Mouse (Mus musculus): ENCODE results near the gene Celsr1. TPM values are rescaled to one million over a fixed set of nuclear protein-coding genes. Genes with fewer than 3 reads are reported as not detected.
"Not testable (repeated sequence)": the region's sequence is repeated elsewhere in the genome, so short reads cannot be mapped to it uniquely, and the experiment has no call there.

The Celsr1 gene
- total and polyA plus RNA-seq, 3 experiments = 4.5 to 5.2 (median 5.0) TPM

GRCm38 (mm10) chr15:85889235-85889634 is 144.3 kb downstream of the Celsr1 start:
- no peak for DNase-seq
- Histone ChIP-seq H3K79me2 (replicated peaks; ENCODE audit: control insufficient read depth, insufficient read depth, low read length) (no peaks in the 10 kb centered on the region), H3K4me3 (no peak overlapping the region), H3K27me3 (ENCODE audit: control insufficient read depth, insufficient read depth, low read length) (no peaks in the 10 kb centered on the region), H3K4me1 (ENCODE audit: control insufficient read depth, insufficient read depth, low read length) (no peaks in the 10 kb centered on the region), H3K36me3 (ENCODE audit: control insufficient read depth, insufficient read depth, low read length) (no peaks in the 10 kb centered on the region), H3K27ac (no peak overlapping the region), H3K9ac (ENCODE audit: low read depth, low read length) (no peak overlapping the region)
- intact Hi-C loops (cut with DNase I) = no loop called here
- TF ChIP-seq EP300 (IDR thresholded peaks at IDR 0.05; ENCODE audit: insufficient read depth, low read depth, low read length) = no peak
- TF ChIP-seq CTCF (IDR thresholded peaks at IDR 0.05) = no peak
- no peak for TF ChIP-seq POLR2A (IDR thresholded peaks at IDR 0.05; ENCODE audit: insufficient read depth, low read depth, low read length)
- WGBS = 78% methylated on average over 4 of the region's 4 CpGs

- Histone ChIP-seq H3K27me3 (ENCODE audit: control insufficient read depth, insufficient read depth, low read length) (no peaks in the 10 kb centered on the region), H3K4me3 (no peak overlapping the region), H3K36me3 (ENCODE audit: control insufficient read depth, insufficient read depth, low read length) (no peaks in the 10 kb centered on the region), H3K79me2 (replicated peaks; ENCODE audit: control insufficient read depth, insufficient read depth, low read length) (no peaks in the 10 kb centered on the region), H3K27ac (no peak overlapping the region), H3K4me1 (ENCODE audit: control insufficient read depth, insufficient read depth, low read length) (no peaks in the 10 kb centered on the region), H3K9ac (ENCODE audit: low read depth, low read length) (no peak overlapping the region)
- intact Hi-C loops (cut with DNase I) = no loop called here
- DNase-seq = no peak
- no peak for TF ChIP-seq POLR2A (IDR thresholded peaks at IDR 0.05; ENCODE audit: insufficient read depth, low read depth, low read length)
- TF ChIP-seq EP300 (IDR thresholded peaks at IDR 0.05; ENCODE audit: insufficient read depth, low read depth, low read length) = no peak
- no peak for TF ChIP-seq CTCF (IDR thresholded peaks at IDR 0.05)
- WGBS = 54% methylated on average over 5 of the region's 5 CpGs
These were observed 148.0 kb downstream of the Celsr1 start for GRCm38 (mm10) chr15:85885606-85886005.

GRCm38 (mm10) chr15:85879498-85879895 is 154.1 kb downstream of the Celsr1 start:
- H3K9ac ChIP-seq (ENCODE audit: low read depth, low read length) = peak overlapping the region; percentile 93
- no peaks in the 10 kb centered on the region for H3K36me3 ChIP-seq (ENCODE audit: control insufficient read depth, insufficient read depth, low read length)
- intact Hi-C loops (cut with DNase I) = loop anchor here (2.0 kb wide), 2 partner anchors 19 to 69 kb away; partner anchors contain the start of gene Cdpf1
- TF ChIP-seq EP300 (IDR thresholded peaks at IDR 0.05; ENCODE audit: insufficient read depth, low read depth, low read length) (no peak), POLR2A (IDR thresholded peaks at IDR 0.05; ENCODE audit: insufficient read depth, low read depth, low read length) (no peak), CTCF (IDR thresholded peaks at IDR 0.05) (no peak)
- H3K27me3 ChIP-seq (ENCODE audit: control insufficient read depth, insufficient read depth, low read length) = no peaks in the 10 kb centered on the region
- H3K27ac ChIP-seq = peak overlapping the region; percentile 94
- no peaks in the 10 kb centered on the region for H3K79me2 ChIP-seq (replicated peaks; ENCODE audit: control insufficient read depth, insufficient read depth, low read length)
- 1% methylated on average over 18 of the region's 18 CpGs for WGBS
- peak overlapping the region; percentile 92 for H3K4me3 ChIP-seq
- peaks cover 3% of the 10 kb centered on the region; the same call in 1 of the 2 replicates for H3K4me1 ChIP-seq (ENCODE audit: control insufficient read depth, insufficient read depth, low read length)
- DNase-seq = no peak

GRCm38 (mm10) chr15:85878848-85879497 is 154.6 kb downstream of the Celsr1 start, which contains the start of gene Trmu:
Gene Trmu (plus strand): TSS chr15:85879312.
- intact Hi-C loops (cut with DNase I) = loop anchor here (2.0 kb wide), 2 partner anchors 18 to 68 kb away; partner anchors contain the start of gene Cdpf1

GRCm38 (mm10) chr15:85877336-85877735 is 156.2 kb downstream of the Celsr1 start:
- H3K9ac ChIP-seq (ENCODE audit: low read depth, low read length) = no peak overlapping the region
- intact Hi-C loops (cut with DNase I) = no loop called here
- TF ChIP-seq POLR2A (IDR thresholded peaks at IDR 0.05; ENCODE audit: insufficient read depth, low read depth, low read length) (no peak), EP300 (IDR thresholded peaks at IDR 0.05; ENCODE audit: insufficient read depth, low read depth, low read length) (no peak), CTCF (IDR thresholded peaks at IDR 0.05) (no peak)

More at GRCm38 (mm10) chr15:85878848-85879497, 154.6 kb downstream of the Celsr1 start, which contains the start of gene Trmu:
- Histone ChIP-seq H3K9ac (ENCODE audit: low read depth, low read length) (peak within 1 kb of the TSS; percentile 93), H3K27me3 (ENCODE audit: control insufficient read depth, insufficient read depth, low read length) (no peaks in the 10 kb centered on the region), H3K27ac (peak within 1 kb of the TSS; percentile 94), H3K4me1 (ENCODE audit: control insufficient read depth, insufficient read depth, low read length) (peaks cover 3% of the 10 kb centered on the region; the same call in 1 of the 2 replicates), H3K79me2 (replicated peaks; ENCODE audit: control insufficient read depth, insufficient read depth, low read length) (no peaks in the 10 kb centered on the region), H3K36me3 (ENCODE audit: control insufficient read depth, insufficient read depth, low read length) (no peaks in the 10 kb centered on the region), H3K4me3 (peak within 1 kb of the TSS; percentile 92)
- TF ChIP-seq EP300 (IDR thresholded peaks at IDR 0.05; ENCODE audit: insufficient read depth, low read depth, low read length) (peak; percentile 60; the same call in 1 of the 2 replicates), POLR2A (IDR thresholded peaks at IDR 0.05; ENCODE audit: insufficient read depth, low read depth, low read length) (peak; percentile 83), CTCF (IDR thresholded peaks at IDR 0.05) (peak; percentile 81)
- peak; percentile 89 to 92 for DNase-seq
- WGBS = under 1% methylated on average over 50 of the region's 50 CpGs

DNA sequence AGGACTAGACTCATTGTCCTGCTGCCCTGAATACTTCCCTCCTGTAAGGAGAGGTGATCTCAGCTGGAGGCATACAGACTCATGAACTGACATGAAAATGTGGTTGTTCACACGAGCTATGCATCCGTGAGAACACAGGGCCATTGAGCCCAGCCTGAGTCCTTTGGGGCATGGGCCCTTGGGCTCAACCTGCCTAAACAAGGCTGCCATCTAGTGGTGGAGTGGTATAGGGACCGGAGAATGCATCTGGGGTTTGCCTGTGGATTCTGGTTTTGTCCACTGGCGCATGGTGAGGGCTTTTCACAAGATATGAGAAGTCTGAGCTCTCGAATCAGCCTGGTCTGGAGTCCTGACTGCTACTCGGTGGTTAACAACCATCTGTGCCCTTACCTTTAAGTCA is 165.9 kb downstream of the Celsr1 start:
- Histone ChIP-seq H3K4me1 (ENCODE audit: control insufficient read depth, insufficient read depth, low read length) (no peaks in the 10 kb centered on the region), H3K4me3 (no peak overlapping the region), H3K36me3 (ENCODE audit: control insufficient read depth, insufficient read depth, low read length) (no peaks in the 10 kb centered on the region), H3K27ac (no peak overlapping the region), H3K9ac (ENCODE audit: low read depth, low read length) (no peak overlapping the region), H3K79me2 (replicated peaks; ENCODE audit: control insufficient read depth, insufficient read depth, low read length) (no peaks in the 10 kb centered on the region), H3K27me3 (ENCODE audit: control insufficient read depth, insufficient read depth, low read length) (no peaks in the 10 kb centered on the region)
- DNase-seq = peak; percentile 64 to 69
- intact Hi-C loops (cut with DNase I) = loop anchor here (1.0 to 5.0 kb wide), 3 partner anchors 151 to 270 kb away; no protein-coding TSS in a partner anchor
- WGBS = 40% methylated on average over 6 of the region's 6 CpGs
- TF ChIP-seq POLR2A (IDR thresholded peaks at IDR 0.05; ENCODE audit: insufficient read depth, low read depth, low read length) (no peak), EP300 (IDR thresholded peaks at IDR 0.05; ENCODE audit: insufficient read depth, low read depth, low read length) (peak; percentile 87; the same call in 1 of the 2 replicates), CTCF (IDR thresholded peaks at IDR 0.05) (peak; percentile 98)

More at GRCm38 (mm10) chr15:85877336-85877735, 156.2 kb downstream of the Celsr1 start:
- Histone ChIP-seq H3K36me3 (ENCODE audit: control insufficient read depth, insufficient read depth, low read length) (no peaks in the 10 kb centered on the region), H3K27me3 (ENCODE audit: control insufficient read depth, insufficient read depth, low read length) (no peaks in the 10 kb centered on the region), H3K4me3 (no peak overlapping the region), H3K79me2 (replicated peaks; ENCODE audit: control insufficient read depth, insufficient read depth, low read length) (no peaks in the 10 kb centered on the region), H3K27ac (no peak overlapping the region), H3K4me1 (ENCODE audit: control insufficient read depth, insufficient read depth, low read length) (peaks cover 3% of the 10 kb centered on the region; the same call in 1 of the 2 replicates)
- WGBS = 96% methylated on average over 7 of the region's 7 CpGs
- no peak for DNase-seq

DNA sequence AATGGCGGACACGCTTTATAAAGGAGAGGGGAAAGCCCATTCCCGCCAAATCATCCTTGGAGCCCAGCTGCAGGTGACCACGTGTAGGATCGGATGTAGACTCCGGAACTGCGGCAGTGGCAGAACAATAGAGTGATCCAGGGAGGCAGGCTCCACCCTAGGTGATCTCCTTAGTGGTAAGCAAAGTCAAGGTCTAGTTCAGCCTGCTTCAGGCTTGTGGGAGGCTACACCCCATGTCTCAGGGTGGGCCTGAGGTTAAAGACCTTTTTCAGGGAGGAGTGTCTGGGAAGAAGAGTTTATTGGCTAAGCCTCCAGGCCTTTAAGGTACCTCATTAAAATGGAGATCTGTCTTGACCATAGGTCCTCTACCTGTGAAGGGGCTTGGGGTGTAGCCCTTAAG is 167.7 kb downstream of the Celsr1 start:
- WGBS = 86% methylated on average over 7 of the region's 7 CpGs
- intact Hi-C loops (cut with DNase I) = loop anchor here (5.0 kb wide), 2 partner anchors 254 to 269 kb away; no protein-coding TSS in a partner anchor
- not testable (repeated sequence) for H3K4me1 ChIP-seq (ENCODE audit: control insufficient read depth, insufficient read depth, low read length); H3K79me2 ChIP-seq (replicated peaks; ENCODE audit: control insufficient read depth, insufficient read depth, low read length); H3K27ac ChIP-seq; H3K9ac ChIP-seq (ENCODE audit: low read depth, low read length); H3K36me3 ChIP-seq (ENCODE audit: control insufficient read depth, insufficient read depth, low read length); H3K4me3 ChIP-seq; H3K27me3 ChIP-seq (ENCODE audit: control insufficient read depth, insufficient read depth, low read length); DNase-seq

All from heart, adult 2 months (tissue).